Mouse (Mus musculus) liver, embryonic 15.5 days (tissue): ENCODE measurements around the gene Boc. TPM values are rescaled to one million over a fixed set of nuclear protein-coding genes. Genes with fewer than 3 reads are reported as not detected.

Experiments used
- ATAC-seq: fragments of 200-750 bp; cut with Nextera tagmentation; 2 replicates; pipeline ENCODE4 v1.8.0; 2017; ENCODE audit warnings: moderate number of reproducible peaks, mild to moderate bottlenecking, moderate library complexity; ENCODE audit not compliant: insufficient read depth
- H3K27ac ChIP-seq: fragments of 300-500 bp; sonication (generic); replicated peaks from 2 replicates; pipeline ENCODE4 v1.5.1; 2015; ENCODE audit warnings: mild to moderate bottlenecking, inconsistent platforms
- H3K27me3 ChIP-seq: fragments of 300-500 bp; sonication (generic); 2 replicates; pipeline ENCODE4 v1.6.1; 2015; ENCODE audit warnings: mild to moderate bottlenecking, inconsistent platforms
- H3K36me3 ChIP-seq: fragments of 300-500 bp; sonication (generic); replicated peaks from 2 replicates; pipeline ENCODE4 v1.6.1; 2015; ENCODE audit warnings: moderate library complexity, mild to moderate bottlenecking, inconsistent platforms
- H3K4me1 ChIP-seq: fragments of 300-500 bp; sonication (generic); replicated peaks from 2 replicates; pipeline ENCODE4 v1.6.1; 2015; ENCODE audit warnings: inconsistent platforms
- H3K4me2 ChIP-seq: fragments of 300-500 bp; sonication (generic); 2 replicates; pipeline ENCODE4 v1.6.1; 2015; ENCODE audit warnings: moderate library complexity, mild to moderate bottlenecking, inconsistent platforms
- H3K4me3 ChIP-seq: fragments of 300-500 bp; sonication (generic); replicated peaks from 2 replicates; pipeline ENCODE4 v1.5.1; 2015; ENCODE audit warnings: mild to moderate bottlenecking, inconsistent platforms
- H3K9ac ChIP-seq: fragments of 300-500 bp; sonication (generic); 2 replicates; pipeline ENCODE4 v1.6.1; 2015; ENCODE audit warnings: moderate library complexity, mild to moderate bottlenecking, inconsistent platforms
- H3K9me3 ChIP-seq: fragments of 300-500 bp; sonication (generic); replicated peaks from 2 replicates; pipeline ENCODE4 v1.6.1; 2016; ENCODE audit warnings: inconsistent platforms
- WGBS: fragments of 180-500 bp; shearing (Covaris S2); methylation state at CpG from one replicate; pipeline ENCODE4 v1.1.7; 2015; ENCODE audit warnings: mixed read lengths; ENCODE audit not compliant: insufficient replicate concordance; 5-methylcytosine and 5-hydroxymethylcytosine counted together
- polyA plus RNA-seq: library from polyadenylated mRNA; unstranded; fragments of >200 nt; fragmentation: Nextera tagmentation; extraction: Ambion mirVana; gene quantifications from 2 replicates; pipeline ENCODE4 v1.2.1, GENCODE M21; 2015

The Boc gene
- polyA plus RNA-seq, 1 experiment from 2014 or later = 0.59 TPM

- H3K27ac ChIP-seq = no peak overlapping the region
- 65% methylated on average over 8 of the region's 8 CpGs for WGBS
- no peak overlapping the region for H3K4me3 ChIP-seq
- H3K4me2 ChIP-seq = no peak overlapping the region
- H3K27me3 ChIP-seq = no peaks in the 10 kb centered on the region
- no peak for ATAC-seq
- H3K9me3 ChIP-seq = no peaks in the 10 kb centered on the region
- no peaks in the 10 kb centered on the region for H3K36me3 ChIP-seq
- H3K4me1 ChIP-seq = no peaks in the 10 kb centered on the region
- no peak overlapping the region for H3K9ac ChIP-seq
These were observed 19.1 kb downstream of the Boc start for GRCm38 (mm10) chr16:44539611-44540010.

- no peak for ATAC-seq
- no peak overlapping the region for H3K27ac ChIP-seq
These were observed 20.0 kb downstream of the Boc start for GRCm38 (mm10) chr16:44538401-44539395.

GRCm38 (mm10) chr16:44534122-44534521, 24.6 kb downstream of the Boc start:
- WGBS = 53% methylated on average over 7 of the region's 7 CpGs
- no peaks in the 10 kb centered on the region for H3K36me3 ChIP-seq

More at GRCm38 (mm10) chr16:44538401-44539395, 20.0 kb downstream of the Boc start:
- Histone ChIP-seq H3K4me2 (no peak overlapping the region), H3K27me3 (no peaks in the 10 kb centered on the region), H3K4me3 (no peak overlapping the region), H3K36me3 (no peaks in the 10 kb centered on the region), H3K9ac (no peak overlapping the region), H3K9me3 (no peaks in the 10 kb centered on the region), H3K4me1 (no peaks in the 10 kb centered on the region)
- WGBS = 54% methylated on average over 16 of the region's 16 CpGs

GRCm38 (mm10) chr16:44533522-44533921, 25.2 kb downstream of the Boc start:
- 62% methylated on average over 8 of the region's 8 CpGs for whole genome bisulfite sequencing
- no peak overlapping the region for H3K27ac ChIP-seq
- H3K4me1 ChIP-seq = no peaks in the 10 kb centered on the region
- H3K27me3 ChIP-seq = peaks cover 10% of the 10 kb centered on the region
- no peak overlapping the region for H3K4me3 ChIP-seq
- H3K9me3 ChIP-seq = no peaks in the 10 kb centered on the region
- no peak overlapping the region for H3K4me2 ChIP-seq
- H3K36me3 ChIP-seq = no peaks in the 10 kb centered on the region
- no peak for ATAC-seq
- no peak overlapping the region for H3K9ac ChIP-seq

More at GRCm38 (mm10) chr16:44534122-44534521, 24.6 kb downstream of the Boc start:
- Histone ChIP-seq H3K27me3 (peaks cover 10% of the 10 kb centered on the region), H3K9me3 (no peaks in the 10 kb centered on the region), H3K9ac (no peak overlapping the region), H3K27ac (no peak overlapping the region), H3K4me1 (no peaks in the 10 kb centered on the region), H3K4me2 (no peak overlapping the region), H3K4me3 (no peak overlapping the region)
- ATAC-seq = no peak

GRCm38 (mm10) chr16:44532851-44533250, 25.8 kb downstream of the Boc start:
- Histone ChIP-seq H3K9me3 (no peaks in the 10 kb centered on the region), H3K9ac (no peak overlapping the region), H3K27me3 (peaks cover 10% of the 10 kb centered on the region), H3K4me2 (no peak overlapping the region), H3K36me3 (no peaks in the 10 kb centered on the region), H3K4me1 (no peaks in the 10 kb centered on the region), H3K4me3 (no peak overlapping the region), H3K27ac (no peak overlapping the region)
- ATAC-seq = no peak
- 62% methylated on average over 16 of the region's 16 CpGs for WGBS

- Histone ChIP-seq H3K4me1 (no peaks in the 10 kb centered on the region), H3K4me3 (no peak overlapping the region), H3K27me3 (peaks cover 10% of the 10 kb centered on the region), H3K36me3 (no peaks in the 10 kb centered on the region), H3K27ac (no peak overlapping the region), H3K9me3 (no peaks in the 10 kb centered on the region), H3K9ac (no peak overlapping the region), H3K4me2 (no peak overlapping the region)
- no peak for ATAC-seq
- WGBS = 52% methylated on average over 12 of the region's 12 CpGs
These were observed 27.4 kb downstream of the Boc start for GRCm38 (mm10) chr16:44531239-44531797.

GRCm38 (mm10) chr16:44530829-44531228, 27.9 kb downstream of the Boc start:
- ATAC-seq = no peak
- WGBS = 11% methylated on average over 7 of the region's 7 CpGs

GRCm38 (mm10) chr16:44530191-44530590, 28.5 kb downstream of the Boc start:
- Histone ChIP-seq H3K9ac (no peak overlapping the region), H3K4me1 (no peaks in the 10 kb centered on the region), H3K9me3 (no peaks in the 10 kb centered on the region), H3K27me3 (peaks cover 10% of the 10 kb centered on the region), H3K27ac (no peak overlapping the region), H3K4me2 (no peak overlapping the region), H3K4me3 (no peak overlapping the region), H3K36me3 (no peaks in the 10 kb centered on the region)
- no peak for ATAC-seq
- WGBS = 37% methylated on average over 9 of the region's 9 CpGs

More at GRCm38 (mm10) chr16:44530829-44531228, 27.9 kb downstream of the Boc start:
- H3K36me3 ChIP-seq = no peaks in the 10 kb centered on the region
- H3K4me1 ChIP-seq = no peaks in the 10 kb centered on the region
- H3K9me3 ChIP-seq = no peaks in the 10 kb centered on the region
- H3K27ac ChIP-seq = no peak overlapping the region
- H3K4me2 ChIP-seq = no peak overlapping the region
- no peak overlapping the region for H3K4me3 ChIP-seq
- H3K27me3 ChIP-seq = peaks cover 10% of the 10 kb centered on the region
- no peak overlapping the region for H3K9ac ChIP-seq

GRCm38 (mm10) chr16:44529691-44530090, 29.0 kb downstream of the Boc start:
- Histone ChIP-seq H3K36me3 (no peaks in the 10 kb centered on the region), H3K27me3 (peaks cover 10% of the 10 kb centered on the region), H3K4me3 (no peak overlapping the region), H3K4me2 (no peak overlapping the region), H3K9ac (no peak overlapping the region), H3K4me1 (no peaks in the 10 kb centered on the region), H3K27ac (no peak overlapping the region), H3K9me3 (no peaks in the 10 kb centered on the region)
- no peak for ATAC-seq
- WGBS = 61% methylated on average over 8 of the region's 8 CpGs

GRCm38 (mm10) chr16:44528955-44529354, 29.7 kb downstream of the Boc start:
- ATAC-seq = no peak
- no peaks in the 10 kb centered on the region for H3K9me3 ChIP-seq
- H3K27me3 ChIP-seq = peaks cover 10% of the 10 kb centered on the region
- WGBS = 66% methylated on average over 7 of the region's 7 CpGs
- H3K4me2 ChIP-seq = no peak overlapping the region
- H3K4me3 ChIP-seq = no peak overlapping the region
- H3K27ac ChIP-seq = no peak overlapping the region
- H3K4me1 ChIP-seq = no peaks in the 10 kb centered on the region
- no peak overlapping the region for H3K9ac ChIP-seq
- H3K36me3 ChIP-seq = no peaks in the 10 kb centered on the region

GRCm38 (mm10) chr16:44527218-44527905, 31.3 kb downstream of the Boc start:
- no peak for ATAC-seq
- no peak overlapping the region for H3K4me2 ChIP-seq
- H3K27me3 ChIP-seq = peaks cover 10% of the 10 kb centered on the region
- H3K9me3 ChIP-seq = no peaks in the 10 kb centered on the region
- no peak overlapping the region for H3K9ac ChIP-seq
- 57% methylated on average over 11 of the region's 11 CpGs for WGBS
- no peaks in the 10 kb centered on the region for H3K36me3 ChIP-seq
- H3K4me1 ChIP-seq = no peaks in the 10 kb centered on the region
- no peak overlapping the region for H3K4me3 ChIP-seq
- H3K27ac ChIP-seq = no peak overlapping the region
